Mouse (Mus musculus) left cerebral cortex, postnatal 10 days (tissue): Measurements from ENCODE around the gene Fam189b. TPM values are rescaled to one million over a fixed set of nuclear protein-coding genes. Genes with fewer than 3 reads are reported as not detected.

Experiments used
- microRNA-seq: library from miRNA; unstranded; fragments of <30 nt; microRNA quantifications from one replicate; pipeline ENCODE4 v1.2.0, GENCODE M21; 2022
- total RNA-seq, 2 experiments: library from RNA; stranded (reverse); gene quantifications; 2 replicates each; pipeline ENCODE4 v1.2.3; 2021

Fam189b gene
- total RNA-seq, 2 experiments from 2014 or later = 59.6 to 66.2 TPM

Small RNA genes lying within 50 kb of the gene (microRNA-seq; reads per million reads assigned to microRNA genes)
- 4,822 reads per million, percentile 91 among the genes with 10 or more reads in this experiment for gene Mir92b

Other genes starting within 250 kb of the Fam189b start
- 10 to 100 TPM; 59.9 to 62.0 TPM for gene Ash1l, start 232.5 kb upstream of the Fam189b start, total RNA-seq
- gene Dap3, start 232.0 kb upstream of the Fam189b start, total RNA-seq = 100 to 1,000 TPM; 116 to 120 TPM
- 100 to 1,000 TPM; 208 to 210 TPM for gene Rusc1, start 89.8 kb upstream of the Fam189b start, total RNA-seq
- under 1 TPM in 1 of 2 experiments, not detected in 1; 0.19 TPM for gene Gm43738, start 82.0 kb upstream of the Fam189b start, total RNA-seq
- 100 to 1,000 TPM; 165 to 177 TPM for gene Fdps, start 81.2 kb upstream of the Fam189b start, total RNA-seq
- gene Pklr, start 47.0 kb upstream of the Fam189b start, total RNA-seq = not detected
- gene Hcn3, start 22.9 kb upstream of the Fam189b start, total RNA-seq = 10 to 100 TPM; 37.0 to 48.6 TPM
- gene Clk2, start 18.3 kb upstream of the Fam189b start, total RNA-seq = 10 to 100 TPM; 42.3 to 47.3 TPM
- 10 to 100 TPM; 80.5 to 81.1 TPM for gene Scamp3, start 5.7 kb upstream of the Fam189b start, total RNA-seq
- 10 to 100 TPM; 66.2 to 68.0 TPM for gene Gba, start 19.8 kb downstream of the Fam189b start, total RNA-seq
- 10 to 100 TPM; 27.8 to 31.4 TPM for gene Thbs3, start 32.0 kb downstream of the Fam189b start, total RNA-seq
- 100 to 1,000 TPM in 1 of 2 experiments, 10 to 100 TPM in 1; 98.6 to 102 TPM for gene Mtx1, start 43.9 kb downstream of the Fam189b start, total RNA-seq
- 1 to 10 TPM in 1 of 2 experiments, under 1 TPM in 1; 0.58 to 1.8 TPM for gene Muc1, start 45.9 kb downstream of the Fam189b start, total RNA-seq
- 10 to 100 TPM; 72.1 to 92.1 TPM for gene Krtcap2, start 62.8 kb downstream of the Fam189b start, total RNA-seq
- gene Trim46, start 63.2 kb downstream of the Fam189b start, total RNA-seq = 100 to 1,000 TPM; 112 to 118 TPM
- gene Dpm3, start 76.2 kb downstream of the Fam189b start, total RNA-seq = 10 to 100 TPM; 47.1 to 51.1 TPM
- gene Slc50a1, start 87.4 kb downstream of the Fam189b start, total RNA-seq = 10 to 100 TPM; 17.9 to 22.3 TPM
- 1 to 10 TPM; 3.3 to 4.4 TPM for gene Efna1, start 98.0 kb downstream of the Fam189b start, total RNA-seq
- gene Efna3, start 139.8 kb downstream of the Fam189b start, total RNA-seq = 10 to 100 TPM; 47.7 to 56.7 TPM
- 1 to 10 TPM in 1 of 2 experiments, under 1 TPM in 1; 0.34 to 1.1 TPM for gene Efna4, start 154.9 kb downstream of the Fam189b start, total RNA-seq
- 10 to 100 TPM; 93.0 to 96.9 TPM for gene Adam15, start 166.9 kb downstream of the Fam189b start, total RNA-seq
- gene Dcst2, start 178.8 kb downstream of the Fam189b start, total RNA-seq = under 1 TPM; 0.39 to 0.41 TPM
- gene Dcst1, start 182.1 kb downstream of the Fam189b start, total RNA-seq = not detected
- 1 to 10 TPM; 6.9 TPM for gene Zbtb7b, start 211.6 kb downstream of the Fam189b start, total RNA-seq
- gene Lenep, start 219.7 kb downstream of the Fam189b start, total RNA-seq = not detected
- 10 to 100 TPM; 31.9 to 32.7 TPM for gene Flad1, start 228.7 kb downstream of the Fam189b start, total RNA-seq
- 1 to 10 TPM; 7.4 to 8.0 TPM for gene Cks1b, start 235.2 kb downstream of the Fam189b start, total RNA-seq
- 10 to 100 TPM; 12.2 to 13.8 TPM for gene Shc1, start 235.3 kb downstream of the Fam189b start, total RNA-seq
- 10 to 100 TPM; 46.0 to 50.6 TPM for gene Pygo2, start 247.1 kb downstream of the Fam189b start, total RNA-seq